18 mouse cellular contexts compared by ENCODE assay signal in genomic region chr8:89751201-89751600, GRCm38 (mm10).
"Had no signal": no experiment of that assay in that cellular context is flagged by ENCODE, and none has a peak within 500 bp of the region (broad histone marks: within the 10 kb centered on the region; RNA-seq: fewer than 3 reads in every experiment).

No protein-coding gene starts in this region.

- ATAC-seq: midbrain, embryonic 16.5 days had no signal

- H3K9ac ChIP-seq: lung, embryonic 14.5 days; midbrain, embryonic 12.5 days; neural tube, embryonic 13.5 days; neural tube, embryonic 15.5 days; stomach, embryonic 15.5 days had no signal

- H3K4me1 ChIP-seq: midbrain, embryonic 10.5 days; midbrain, embryonic 12.5 days; neural tube, embryonic 13.5 days; stomach, embryonic 15.5 days had no signal

- H3K27ac ChIP-seq: midbrain, embryonic 10.5 days; midbrain, embryonic 12.5 days; neural tube, embryonic 13.5 days; neural tube, embryonic 15.5 days; stomach, embryonic 15.5 days; stomach, postnatal 0 days had no signal

- DNase-seq: lung, embryonic 14.5 days; lung, postnatal 10 days; lung, postnatal 4 days; midbrain, embryonic 14.5 days; retina, postnatal 1 day; right cerebral cortex, adult 18-20 months; right cerebral cortex, postnatal 14 days; thymus, adult 2 months; thymus, postnatal 25 days; thymus, postnatal 4 days had no signal

- H3K27me3 ChIP-seq: midbrain, embryonic 12.5 days; neural tube, embryonic 13.5 days; neural tube, embryonic 15.5 days; stomach, embryonic 15.5 days had no signal

- H3K9me3 ChIP-seq: midbrain, embryonic 10.5 days; midbrain, embryonic 12.5 days; neural tube, embryonic 13.5 days; neural tube, embryonic 15.5 days; stomach, embryonic 15.5 days had no signal

- H3K4me3 ChIP-seq: midbrain, embryonic 10.5 days; midbrain, embryonic 12.5 days; myocyte; neural tube, embryonic 13.5 days; neural tube, embryonic 15.5 days; stomach, embryonic 15.5 days had no signal

- H3K4me2 ChIP-seq: lung, embryonic 14.5 days; midbrain, embryonic 12.5 days; neural tube, embryonic 13.5 days; neural tube, embryonic 15.5 days; stomach, embryonic 15.5 days had no signal

- H3K36me3 ChIP-seq: midbrain, embryonic 10.5 days; midbrain, embryonic 12.5 days; neural tube, embryonic 13.5 days; neural tube, embryonic 15.5 days; stomach, embryonic 15.5 days had no signal
